Comparison of ENCODE assay signal across 13 mouse cellular contexts in genomic region chr1:106374274-106374673, GRCm38 (mm10).
DNase-seq lines count a peak whose midpoint lies in the region; ATAC-seq and TF ChIP-seq lines count a peak whose summit lies in the region.
"Had no signal": no experiment of that assay in that cellular context is flagged by ENCODE, and none has a peak within 500 bp of the region (broad histone marks: within the 10 kb centered on the region; RNA-seq: fewer than 3 reads in every experiment).

No protein-coding gene starts in this region.

- no peaks in the 10 kb centered on the region for H3K9me3 ChIP-seq in lung, postnatal 0 days (ENCODE audit: low read length)
- H3K9me3 ChIP-seq: hindbrain, embryonic 15.5 days; lung, embryonic 15.5 days; neural tube, embryonic 15.5 days had no signal

- H3K4me1 ChIP-seq in lung, postnatal 0 days (ENCODE audit: insufficient read depth, low read depth, low read length) = no peaks in the 10 kb centered on the region
- no peaks in the 10 kb centered on the region for H3K4me1 ChIP-seq in lung, adult 2 months (ENCODE audit: control insufficient read depth, insufficient read depth, low read length)
- H3K4me1 ChIP-seq: hindbrain, embryonic 15.5 days; lung, embryonic 15.5 days; neural tube, embryonic 15.5 days had no signal

- no peak for TF ChIP-seq POLR2A in lung, adult 2 months (IDR thresholded peaks at IDR 0.05; ENCODE audit: borderline replicate concordance, extremely low read depth, low read depth, low read length)

- intact Hi-C loops in heart, postnatal 36 days (cut with DNase I) = no loop called here

- no peak for ATAC-seq in lung, postnatal 0 days
- ATAC-seq: midbrain, embryonic 16.5 days had no signal

- H3K36me3 ChIP-seq in lung, postnatal 0 days (ENCODE audit: insufficient read depth, low read length) = no peaks in the 10 kb centered on the region
- no peaks in the 10 kb centered on the region for H3K36me3 ChIP-seq in splenic B cell, adult 2 months (ENCODE audit: control insufficient read depth, insufficient read depth, low read length, poor library complexity, severe bottlenecking)

- no peak for TF ChIP-seq EP300 in lung, postnatal 0 days (IDR thresholded peaks at IDR 0.05)

- no peak overlapping the region for H3K4me3 ChIP-seq in lung, postnatal 0 days (ENCODE audit: low read depth, low read length)
- H3K4me3 ChIP-seq in lung, adult 2 months (replicated peaks; ENCODE audit: extremely low read depth, low read depth, low read length) = no peak overlapping the region
- H3K4me3 ChIP-seq: hindbrain, embryonic 15.5 days; lung, embryonic 15.5 days; neural tube, embryonic 15.5 days had no signal

- H3K9ac ChIP-seq in lung, postnatal 0 days (replicated peaks; ENCODE audit: low read depth) = no peak overlapping the region
- H3K9ac ChIP-seq: hindbrain, embryonic 15.5 days; lung, embryonic 15.5 days; neural tube, embryonic 15.5 days had no signal

- H3K27ac ChIP-seq in lung, postnatal 0 days (ENCODE audit: low read length) = no peak overlapping the region
- H3K27ac ChIP-seq: hindbrain, embryonic 15.5 days; lung, embryonic 15.5 days; neural tube, embryonic 15.5 days had no signal

- TF ChIP-seq CTCF in lung, postnatal 0 days (IDR thresholded peaks at IDR 0.05) = peak; percentile 42
- no peak for TF ChIP-seq CTCF in lung, adult 2 months (IDR thresholded peaks at IDR 0.05; ENCODE audit: insufficient read depth, low read length)

- peak; percentile 19 for DNase-seq in heart, adult 8-10 months (ENCODE audit: low spot score)
- DNase-seq in heart, postnatal 36 days = no peak
- DNase-seq in lung, postnatal 0 days (ENCODE audit: low spot score) = no peak
- no peak for DNase-seq in lung, adult 2 months
- DNase-seq in cerebellum, adult 11 months = peak; percentile 17
- DNase-seq in splenic B cell, adult 2 months (ENCODE audit: low read depth, low spot score) = peak; percentile 21
- DNase-seq in ovary, postnatal 14 days (ENCODE audit: low spot score) = no peak
- DNase-seq: adrenal gland, postnatal 36 days; thymus, postnatal 25 days had no signal

- H3K4me2 ChIP-seq in lung, postnatal 0 days (replicated peaks; ENCODE audit: low read depth, low read length) = no peak overlapping the region
- H3K4me2 ChIP-seq: hindbrain, embryonic 15.5 days; lung, embryonic 15.5 days; neural tube, embryonic 15.5 days had no signal

- WGBS in lung, postnatal 0 days = 98% methylated on average over 2 of the region's 2 CpGs
- 93% methylated on average over 2 of the region's 2 CpGs for WGBS in lung, adult 2 months

- H3K27me3 ChIP-seq in lung, postnatal 0 days (replicated peaks; ENCODE audit: insufficient read depth, low read length) = no peaks in the 10 kb centered on the region
- no peaks in the 10 kb centered on the region for H3K27me3 ChIP-seq in splenic B cell, adult 2 months (ENCODE audit: control insufficient read depth, insufficient read depth, low read length, poor library complexity, severe bottlenecking)
- H3K27me3 ChIP-seq: hindbrain, embryonic 15.5 days; lung, embryonic 15.5 days; neural tube, embryonic 15.5 days had no signal

Comparison
In these comparisons a context has a peak if more than half of its experiments do, and no peak if none do; other contexts are left out.
1. DNase-seq: peak in heart, adult 8-10 months (single experiment), cerebellum, adult 11 months (single experiment) and splenic B cell, adult 2 months (single experiment); none in heart, postnatal 36 days (0 of 2), lung, postnatal 0 days (single experiment), lung, adult 2 months (single experiment) and ovary, postnatal 14 days (single experiment).